In genomic region chr5:147331547-147331946, GRCm38 (mm10) we compare ENCODE assay signal across 9 mouse cellular contexts. TPM values are rescaled to one million over a fixed set of nuclear protein-coding genes. Genes with fewer than 3 reads are reported as not detected.
DNase-seq lines count a peak whose midpoint lies in the region; ATAC-seq lines count a peak whose summit lies in the region.
"Had no signal": no experiment of that assay in that cellular context is flagged by ENCODE, and none has a peak within 500 bp of the region (broad histone marks: within the 10 kb centered on the region; RNA-seq: fewer than 3 reads in every experiment).

No protein-coding gene starts in this region.

- no peak overlapping the region for H3K9ac ChIP-seq in intestine, embryonic 14.5 days (ENCODE audit: low read length)
- H3K9ac ChIP-seq in intestine, embryonic 15.5 days = no peak overlapping the region
- no peak overlapping the region for H3K9ac ChIP-seq in limb, embryonic 11.5 days (ENCODE audit: low read length)
- no peak overlapping the region for H3K9ac ChIP-seq in forebrain, embryonic 15.5 days (replicated peaks)

- H3K4me3 ChIP-seq in intestine, embryonic 14.5 days (ENCODE audit: low read depth, low read length) = no peak overlapping the region
- H3K4me3 ChIP-seq in intestine, embryonic 15.5 days (replicated peaks) = no peak overlapping the region
- H3K4me3 ChIP-seq in limb, embryonic 11.5 days (ENCODE audit: low read depth, low read length) = no peak overlapping the region
- no peak overlapping the region for H3K4me3 ChIP-seq in forebrain, embryonic 15.5 days

- H3K4me1 ChIP-seq in intestine, embryonic 14.5 days (replicated peaks; ENCODE audit: control insufficient read depth, insufficient read depth, low read length) = no peaks in the 10 kb centered on the region
- H3K4me1 ChIP-seq in intestine, embryonic 15.5 days (replicated peaks) = no peaks in the 10 kb centered on the region
- peaks cover 4% of the 10 kb centered on the region; the same call in 1 of the 2 replicates for H3K4me1 ChIP-seq in limb, embryonic 11.5 days (ENCODE audit: control insufficient read depth, insufficient read depth, low read length)
- H3K4me1 ChIP-seq in forebrain, embryonic 15.5 days = no peaks in the 10 kb centered on the region

- no peaks in the 10 kb centered on the region for H3K27me3 ChIP-seq in intestine, embryonic 14.5 days (replicated peaks; ENCODE audit: control insufficient read depth, insufficient read depth, low read length)
- no peaks in the 10 kb centered on the region for H3K27me3 ChIP-seq in intestine, embryonic 15.5 days (replicated peaks)
- no peaks in the 10 kb centered on the region for H3K27me3 ChIP-seq in limb, embryonic 11.5 days (ENCODE audit: control insufficient read depth, insufficient read depth, low read length)
- no peaks in the 10 kb centered on the region for H3K27me3 ChIP-seq in forebrain, embryonic 15.5 days

- WGBS in intestine, embryonic 14.5 days = 44% methylated on average over 2 of the region's 2 CpGs
- 47% methylated on average over 2 of the region's 2 CpGs for WGBS in intestine, embryonic 15.5 days
- WGBS in limb, embryonic 11.5 days = 41% methylated on average over 2 of the region's 2 CpGs
- WGBS in forebrain, embryonic 15.5 days = 38% methylated on average over 2 of the region's 2 CpGs

- H3K4me2 ChIP-seq in intestine, embryonic 14.5 days (ENCODE audit: low read length) = no peak overlapping the region
- no peak overlapping the region for H3K4me2 ChIP-seq in intestine, embryonic 15.5 days (replicated peaks)
- H3K4me2 ChIP-seq in limb, embryonic 11.5 days (ENCODE audit: low read depth, severe bottlenecking) = no peak overlapping the region
- no peak overlapping the region for H3K4me2 ChIP-seq in forebrain, embryonic 15.5 days (replicated peaks)

- no peak for ATAC-seq in intestine, embryonic 14.5 days (replicated peaks; ENCODE audit: low FRiP score, low TSS enrichment, low read depth)
- no peak for ATAC-seq in intestine, embryonic 15.5 days
- ATAC-seq in limb, embryonic 11.5 days (ENCODE audit: insufficient number of reproducible peaks, low FRiP score, low TSS enrichment, low read depth) = no peak
- ATAC-seq in forebrain, embryonic 15.5 days (replicated peaks) = no peak

- no peak overlapping the region for H3K27ac ChIP-seq in intestine, embryonic 14.5 days (ENCODE audit: low read depth)
- no peak overlapping the region for H3K27ac ChIP-seq in intestine, embryonic 15.5 days
- no peak overlapping the region for H3K27ac ChIP-seq in limb, embryonic 11.5 days (replicated peaks; ENCODE audit: low read depth, low read length)
- H3K27ac ChIP-seq in forebrain, embryonic 15.5 days (replicated peaks) = no peak overlapping the region

- peaks cover 3% of the 10 kb centered on the region; the same call in 1 of the 2 replicates for H3K9me3 ChIP-seq in intestine, embryonic 14.5 days (ENCODE audit: control insufficient read depth, low read length)
- H3K9me3 ChIP-seq in intestine, embryonic 15.5 days = no peaks in the 10 kb centered on the region
- no peaks in the 10 kb centered on the region for H3K9me3 ChIP-seq in limb, embryonic 11.5 days (ENCODE audit: control insufficient read depth, low read length)
- no peaks in the 10 kb centered on the region for H3K9me3 ChIP-seq in forebrain, embryonic 15.5 days

- peak; percentile 75 for DNase-seq in intestine, embryonic 14.5 days (ENCODE audit: low spot score)
- DNase-seq in CD8-positive naive resting alpha-beta T cell, adult 2 months (ENCODE audit: low read depth in 2 of 2, low spot score in 2 of 2) = peak; percentile 74 to 79
- DNase-seq in adrenal gland, postnatal 14 days = peak; percentile 71
- peak; percentile 56 for DNase-seq in embryo, embryonic 9.5 days (ENCODE audit: extremely low spot score)
- peak; percentile 84 for DNase-seq in limb, embryonic 11.5 days (ENCODE audit: low spot score)
- peak; percentile 58 for DNase-seq in spleen, adult 12 weeks (ENCODE audit: low spot score)

- no peaks in the 10 kb centered on the region for H3K36me3 ChIP-seq in intestine, embryonic 14.5 days (ENCODE audit: control insufficient read depth, insufficient read depth, low read length)
- no peaks in the 10 kb centered on the region for H3K36me3 ChIP-seq in intestine, embryonic 15.5 days
- H3K36me3 ChIP-seq in limb, embryonic 11.5 days (ENCODE audit: control insufficient read depth, insufficient read depth, low read length) = no peaks in the 10 kb centered on the region
- no peaks in the 10 kb centered on the region for H3K36me3 ChIP-seq in forebrain, embryonic 15.5 days

RNA-seq across cellular contexts. Expression of gene Urad, which starts 9.3 kb away (rescaled TPM):
- polyA plus RNA-seq in intestine, embryonic 14.5 days (2014; fragmentation: Nextera tagmentation; extraction: Ambion mirVana) = 1.6 and 1.7 TPM in 2 replicates
- 1.6 and 1.7 TPM in 2 replicates for polyA plus RNA-seq in intestine, embryonic 15.5 days (2015; fragmentation: Nextera tagmentation; extraction: Ambion mirVana)
- 1.2 and 12.9 TPM in 2 replicates for total RNA-seq in adrenal gland, postnatal 14 days (2021)
- polyA plus RNA-seq in limb, embryonic 11.5 days (2014; fragmentation: Nextera tagmentation; extraction: Ambion mirVana) = not detected in 2 replicates
- polyA plus RNA-seq in forebrain, embryonic 15.5 days (2015; fragmentation: Nextera tagmentation; extraction: Ambion mirVana) = not detected in 2 replicates
- polyA plus RNA-seq: frontal cortex, adult 2 months had no signal

RNA-seq across cellular contexts. Expression of gene Cdx2, which starts 24.5 kb away (rescaled TPM):
- polyA plus RNA-seq in intestine, embryonic 14.5 days (2014; fragmentation: Nextera tagmentation; extraction: Ambion mirVana) = 24.0 and 30.2 TPM in 2 replicates
- polyA plus RNA-seq in intestine, embryonic 15.5 days (2015; fragmentation: Nextera tagmentation; extraction: Ambion mirVana) = 36.0 and 38.2 TPM in 2 replicates
- total RNA-seq in adrenal gland, postnatal 14 days (2021) = not detected in 2 replicates
- not detected in 2 replicates for polyA plus RNA-seq in limb, embryonic 11.5 days (2014; fragmentation: Nextera tagmentation; extraction: Ambion mirVana)
- not detected in 2 replicates for polyA plus RNA-seq in forebrain, embryonic 15.5 days (2015; fragmentation: Nextera tagmentation; extraction: Ambion mirVana)

Comparison
In these comparisons a context has a peak if more than half of its experiments do, and no peak if none do; other contexts are left out.
1. RNA of gene Cdx2, which starts 24.5 kb away (polyA plus RNA-seq): 36.0 to 38.2 TPM in intestine, embryonic 15.5 days and 24.0 to 30.2 TPM in intestine, embryonic 14.5 days; not detected in limb, embryonic 11.5 days and not detected in forebrain, embryonic 15.5 days; every median in the first group is over 10 times any median in the second.
2. Peak in every context shown above with its lines, with median percentiles within 50 percentile points of each other: DNase-seq.